Mouse (Mus musculus) CD4-positive helper T cell, adult 2 months (primary cell): ENCODE data around the gene Ccdc155.

Experiments
- DNase-seq: peaks from one replicate; pipeline ENCODE4 v3.0.0-alpha.2; 2012; ENCODE audit warnings: low read depth, missing footprints, low spot score

The Ccdc155 gene

DNA sequence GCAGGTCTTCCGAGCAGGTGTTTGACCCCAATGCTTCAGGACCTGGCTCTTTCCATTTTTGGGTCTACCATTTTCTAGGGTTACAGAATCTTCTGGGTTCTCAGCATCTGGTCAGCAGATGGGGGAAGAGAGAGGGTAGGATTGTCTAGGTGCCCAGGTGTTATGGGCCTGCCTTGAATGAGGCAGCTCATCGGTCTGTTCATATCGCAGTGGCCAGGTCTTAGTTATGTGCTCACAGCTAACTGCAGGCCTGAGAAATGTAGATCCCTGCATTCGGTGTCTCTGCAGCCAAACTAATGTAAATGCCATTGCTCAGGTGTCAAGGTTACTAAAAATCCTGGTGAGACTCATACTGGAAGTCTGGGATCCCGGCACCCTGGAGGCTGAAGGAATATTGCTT lies 21.7 kb upstream of the Ccdc155 start:
- no peak for DNase-seq

DNA sequence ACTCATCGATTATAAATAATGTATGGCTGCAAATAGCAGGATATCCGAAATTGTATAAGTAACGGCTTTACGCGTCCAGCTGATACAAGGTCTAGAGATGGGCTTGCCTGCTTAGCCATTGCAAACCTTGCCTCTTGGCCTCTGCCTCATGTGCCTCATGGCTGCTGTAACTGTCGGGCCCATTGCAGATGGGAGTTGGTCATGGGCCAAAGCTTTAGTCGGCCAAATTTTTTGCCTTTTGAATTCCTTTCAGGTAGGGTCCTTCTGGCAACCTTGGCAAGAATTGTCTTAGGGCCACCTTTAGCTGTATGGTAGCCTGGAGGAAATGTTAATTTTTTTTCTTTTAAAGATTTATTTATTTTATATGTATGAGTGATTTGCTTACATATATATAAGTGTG lies 20.1 kb upstream of the Ccdc155 start:
- DNase-seq, result no peak

DNA sequence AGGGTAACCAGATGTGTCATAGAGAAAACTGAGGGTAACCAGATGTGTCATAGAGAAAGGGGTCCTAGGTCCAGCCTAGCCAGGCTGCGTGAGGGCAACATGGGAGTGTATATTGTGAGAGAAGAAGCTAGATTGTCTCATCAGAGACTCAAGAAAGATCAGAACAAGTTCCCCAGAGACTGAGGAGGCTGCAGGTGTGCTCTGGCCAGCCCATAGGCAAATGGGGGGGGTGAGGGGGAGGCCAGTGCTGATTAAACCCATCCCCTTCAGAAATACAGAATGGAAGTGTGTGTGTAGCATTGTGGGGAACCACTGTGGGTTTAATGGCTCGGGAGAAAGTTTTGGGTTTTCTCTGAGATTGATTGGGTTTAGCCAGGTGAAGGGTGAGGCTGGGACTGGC lies 17.0 kb upstream of the Ccdc155 start:
- DNase-seq, result no peak

DNA sequence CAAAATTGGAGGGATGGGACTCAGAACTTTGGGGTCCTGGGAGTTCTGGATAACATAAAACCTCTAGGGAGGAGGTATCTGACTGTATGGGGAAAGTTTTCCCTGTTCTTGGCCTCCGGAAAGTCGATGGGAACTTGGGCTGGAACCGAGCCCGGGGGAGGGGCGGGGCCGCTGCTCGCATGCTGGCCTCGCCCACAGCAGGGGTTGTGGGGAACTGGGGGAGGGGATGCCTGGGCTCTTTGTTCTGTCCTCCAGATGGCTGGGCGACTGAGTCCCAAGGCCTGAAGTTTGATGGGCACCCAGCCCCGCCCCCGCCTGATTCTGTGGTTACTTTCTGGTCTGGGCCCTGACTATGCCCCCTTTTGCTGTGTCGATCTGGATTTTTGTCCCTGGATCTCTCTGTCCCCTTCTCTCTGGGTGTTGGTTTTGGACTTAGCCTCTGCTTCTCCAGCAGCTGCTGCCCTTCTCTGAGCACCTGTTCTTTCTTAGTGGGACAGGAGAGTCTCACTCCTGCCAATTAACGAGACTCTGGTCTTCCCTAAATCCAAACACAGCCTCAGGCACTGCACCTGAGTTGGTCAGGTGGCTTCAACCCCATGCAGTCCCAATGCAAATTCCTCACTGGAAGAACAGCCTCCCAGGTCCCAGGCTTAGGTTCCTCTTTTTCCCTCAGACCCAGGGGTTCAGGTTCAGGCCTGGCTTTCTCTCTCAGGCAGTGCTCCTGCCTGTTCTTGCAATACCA lies 11.9 kb upstream of the Ccdc155 start:
- DNase-seq, result no peak

DNA sequence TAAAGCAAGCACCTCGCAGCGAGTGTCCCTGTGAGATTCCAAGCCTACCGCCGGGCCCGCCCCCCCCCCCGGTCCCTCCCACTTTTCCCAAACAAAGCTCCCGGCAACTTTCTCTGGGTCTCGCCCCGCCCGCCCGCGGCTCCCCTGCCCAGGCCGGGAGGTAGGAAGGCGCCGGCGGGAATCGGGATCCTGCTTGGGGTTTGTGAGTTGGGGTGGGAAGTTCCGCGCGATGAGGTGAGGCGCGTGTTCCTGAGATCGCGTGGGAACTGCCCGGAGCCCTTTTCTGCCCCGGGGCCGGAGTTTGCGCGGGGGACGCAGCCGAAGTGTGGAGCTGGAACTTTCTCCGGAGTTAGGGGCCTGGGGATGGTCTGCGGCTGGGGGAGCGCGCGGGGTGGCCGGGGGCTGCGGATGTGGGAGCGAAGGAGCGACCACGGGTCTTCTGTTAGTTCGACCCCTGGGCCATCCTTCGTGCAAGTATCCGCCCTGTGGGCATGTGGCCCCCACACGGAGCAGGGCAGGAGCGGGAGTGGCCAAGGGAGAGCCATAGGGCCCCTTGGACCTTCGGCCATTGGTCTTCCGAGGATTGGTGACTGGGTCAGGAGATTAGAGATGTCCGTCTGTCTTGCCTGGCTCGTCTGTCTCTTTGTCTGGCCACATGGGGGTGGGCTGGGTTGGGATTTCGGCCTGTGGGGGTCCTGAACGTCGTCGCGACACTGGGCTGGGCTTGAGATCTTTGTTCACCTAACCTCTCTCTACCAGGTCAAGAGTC lies 11.2 kb upstream of the Ccdc155 start, which contains the start of gene Tead2:
Tead2 (plus strand) TSS at position 81 of the 769 bp plus-strand sequence.
- no peak for DNase-seq

DNA sequence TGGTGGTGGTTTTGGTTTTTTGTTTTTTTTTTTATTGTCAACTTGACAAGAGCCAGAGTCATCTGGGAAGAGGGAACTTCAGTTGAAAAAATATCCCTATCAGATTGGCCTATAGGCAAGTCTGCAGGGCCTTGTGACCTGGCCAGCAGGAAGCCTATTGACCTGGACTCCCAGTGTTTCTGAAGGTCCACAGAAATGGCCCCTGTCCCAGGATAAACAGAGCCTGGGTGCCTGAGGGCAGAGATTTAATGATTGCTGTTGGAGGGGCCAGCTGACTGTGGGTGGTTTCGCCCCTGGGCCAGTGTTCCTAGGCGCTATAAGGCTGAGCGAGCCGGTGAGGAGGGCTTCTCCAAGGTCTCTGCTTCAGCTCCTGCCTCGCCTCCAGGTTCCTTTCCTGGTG lies 9.0 kb upstream of the Ccdc155 start:
- DNase-seq, result no peak

DNA sequence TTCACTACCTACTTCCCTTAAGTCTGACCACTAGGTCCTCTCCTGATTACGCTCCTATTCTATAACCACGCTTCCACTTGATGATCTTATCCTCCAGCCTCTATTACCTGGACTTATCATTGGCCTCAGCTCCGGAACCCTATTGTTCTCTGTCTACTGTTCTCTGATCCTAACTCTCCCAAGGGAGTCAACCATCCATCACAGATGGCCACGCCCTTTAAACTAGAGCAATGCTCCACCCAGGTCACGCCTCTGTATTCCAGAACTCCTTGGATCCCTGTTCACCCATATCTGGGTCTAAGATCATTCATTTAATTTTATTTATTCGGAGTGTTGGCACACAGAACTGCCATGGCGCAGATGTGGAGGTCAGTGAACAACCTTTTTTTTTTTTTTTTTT lies 7.7 kb upstream of the Ccdc155 start:
- no peak for DNase-seq

DNA sequence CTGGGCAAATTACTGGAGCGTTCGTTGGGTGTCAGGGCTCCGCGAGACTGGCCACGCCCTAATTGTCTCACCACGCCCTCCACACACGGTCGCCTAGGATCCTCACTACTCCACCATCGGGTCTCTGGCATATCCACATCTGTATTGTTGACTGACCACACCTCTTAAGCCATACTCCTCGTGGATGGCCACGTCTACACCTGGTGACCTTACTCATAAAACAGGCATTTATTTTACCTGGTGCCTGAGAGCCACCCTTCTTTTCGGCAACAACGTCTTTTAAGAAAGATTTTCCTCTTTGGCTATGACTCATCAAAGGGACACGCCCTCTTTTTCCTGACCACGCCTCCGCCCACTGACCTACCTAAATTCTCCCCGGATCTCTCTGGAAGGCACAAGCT lies 7.2 kb upstream of the Ccdc155 start, which contains the start of gene Dkkl1:
Dkkl1 (minus strand) TSS at position 297 of the 401 bp plus-strand sequence.
- DNase-seq, result peak; percentile 47

DNA sequence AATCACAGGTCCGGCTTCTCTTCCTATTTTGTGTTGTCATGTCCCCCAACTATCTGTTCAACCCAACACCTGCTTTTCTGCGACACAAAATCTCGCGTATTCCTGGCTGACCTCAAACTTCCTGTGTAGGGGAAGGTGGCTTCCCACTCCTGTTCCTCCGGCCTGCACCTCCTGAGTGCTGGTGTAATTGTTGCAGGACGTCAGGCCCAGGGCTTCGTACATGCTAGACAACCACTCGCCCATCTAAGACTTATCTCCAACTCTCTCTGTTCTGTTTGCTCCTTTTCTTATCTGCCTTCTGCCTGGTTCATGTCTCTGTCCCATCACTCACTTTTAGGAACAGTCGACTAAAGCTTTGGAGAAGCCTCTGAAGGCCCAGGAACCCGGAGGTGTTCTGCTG lies 6.4 kb upstream of the Ccdc155 start:
- peak; percentile 28 for DNase-seq

DNA sequence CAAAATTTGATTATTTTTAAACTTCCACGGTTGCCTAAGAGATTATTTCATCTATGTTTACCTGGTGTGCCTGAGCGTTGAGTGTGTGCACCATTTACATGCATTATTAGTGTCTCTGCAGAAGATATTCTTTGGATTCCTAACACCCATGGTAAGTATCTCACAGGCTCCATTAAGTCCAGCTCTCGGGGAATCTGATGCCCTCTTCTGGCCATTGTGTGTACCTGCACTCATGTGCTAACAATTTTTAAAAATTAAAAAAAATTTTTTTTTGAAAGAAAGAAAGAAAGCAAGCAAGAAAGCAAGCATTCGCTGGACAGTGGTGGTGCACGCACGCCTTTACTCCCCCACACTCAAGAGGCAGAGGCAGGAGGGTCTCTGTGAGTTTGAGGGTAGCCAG lies 3.6 kb upstream of the Ccdc155 start:
- DNase-seq, result no peak

DNA sequence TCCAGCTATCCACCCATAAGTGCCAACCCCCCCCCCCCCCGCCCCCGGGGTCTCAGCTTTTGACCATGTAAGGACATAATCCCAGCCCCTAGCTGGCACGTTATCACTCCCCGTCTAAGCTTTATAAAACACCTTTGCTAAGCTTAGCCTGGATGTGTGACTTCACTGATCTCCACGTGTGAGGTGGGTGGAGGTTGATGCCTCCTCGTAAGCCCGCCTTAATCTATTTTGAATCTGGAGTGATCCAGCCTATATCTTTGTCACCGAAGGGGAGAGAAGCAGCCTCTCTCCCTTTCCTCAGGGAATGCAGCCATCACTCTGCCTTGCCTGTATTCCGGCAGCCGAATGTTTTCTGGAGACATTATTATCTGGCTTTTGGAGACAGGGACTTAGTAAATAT lies 2.0 kb downstream of the Ccdc155 start:
- DNase-seq, result no peak

DNA sequence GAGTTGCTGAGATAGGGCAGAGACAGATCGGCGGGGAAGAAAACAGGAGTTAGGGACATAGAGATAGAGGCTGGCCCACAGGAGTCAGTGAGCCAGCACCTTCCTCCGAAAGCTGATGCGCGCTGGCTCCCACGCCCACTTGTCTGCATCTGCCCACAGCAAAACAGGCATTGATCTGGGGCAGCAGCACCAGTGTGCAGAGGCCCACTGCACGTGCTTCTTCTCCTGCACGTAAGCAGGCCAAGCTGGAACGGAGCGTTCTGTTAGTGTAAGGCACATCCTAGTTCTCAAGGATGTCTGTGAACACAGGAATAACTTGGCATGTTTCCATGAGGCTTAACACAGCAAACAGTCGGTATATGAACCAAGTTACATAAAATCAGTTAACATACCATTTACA lies 5.7 kb downstream of the Ccdc155 start:
- DNase-seq, result no peak

DNA sequence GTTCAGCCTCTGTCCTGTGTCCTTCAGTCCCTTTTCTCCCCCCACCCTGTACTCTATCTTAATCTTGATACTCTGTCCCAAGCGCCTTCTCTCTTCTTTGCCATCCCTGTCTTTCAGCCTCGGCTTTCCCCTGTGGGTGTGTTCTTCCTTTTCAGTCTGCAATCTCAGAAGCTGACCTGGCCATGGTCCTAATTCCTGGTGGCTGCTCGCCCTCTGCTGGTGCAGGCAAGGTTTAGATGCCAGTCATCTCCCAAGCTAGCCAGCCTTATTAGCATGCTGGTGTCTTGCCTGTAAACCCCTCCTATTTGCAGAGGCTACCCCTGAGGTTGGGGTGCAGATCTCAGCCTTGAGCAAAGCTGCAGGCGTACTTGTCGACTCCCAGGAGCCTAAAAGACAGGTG lies 6.3 kb downstream of the Ccdc155 start:
- peak; percentile 45 for DNase-seq

DNA sequence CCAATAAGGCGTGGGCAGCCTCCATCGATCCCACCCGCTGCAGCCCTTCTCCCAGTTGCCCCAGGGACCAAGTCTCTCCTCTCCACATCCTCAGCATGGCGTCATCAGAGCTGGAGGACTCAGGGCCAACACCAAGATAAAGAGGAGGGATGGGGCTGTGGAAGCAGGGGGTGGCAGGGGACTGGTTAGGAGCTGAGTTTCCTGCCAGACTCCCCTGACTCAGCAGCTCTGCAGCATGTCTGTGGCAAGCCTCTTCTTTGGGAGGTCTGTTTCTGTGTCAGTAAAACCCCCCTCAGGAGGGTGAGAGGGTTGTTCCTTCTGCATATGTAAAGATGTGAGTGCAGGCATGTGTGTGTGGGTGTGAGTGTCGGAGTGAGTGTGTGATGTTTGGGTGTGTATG lies 7.7 kb downstream of the Ccdc155 start:
- DNase-seq, result no peak

DNA sequence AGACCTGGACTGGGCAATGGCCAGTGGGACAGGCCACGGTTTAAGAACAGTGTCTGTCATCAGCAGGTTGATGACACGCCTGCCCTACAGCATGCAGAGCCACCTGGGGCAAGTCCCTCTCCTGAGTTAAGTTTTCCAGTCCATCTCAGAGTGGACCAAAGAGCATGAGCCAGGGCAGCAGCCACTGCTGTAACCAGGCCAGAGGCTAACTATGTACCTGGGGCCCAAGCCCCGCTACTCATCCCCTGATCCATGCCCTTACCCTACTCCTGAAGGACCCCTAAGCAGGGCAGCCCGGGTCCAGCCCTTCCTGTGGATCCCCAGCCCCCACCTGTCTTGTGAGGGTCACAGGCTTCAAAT lies 8.5 kb downstream of the Ccdc155 start:
- no peak for DNase-seq

DNA sequence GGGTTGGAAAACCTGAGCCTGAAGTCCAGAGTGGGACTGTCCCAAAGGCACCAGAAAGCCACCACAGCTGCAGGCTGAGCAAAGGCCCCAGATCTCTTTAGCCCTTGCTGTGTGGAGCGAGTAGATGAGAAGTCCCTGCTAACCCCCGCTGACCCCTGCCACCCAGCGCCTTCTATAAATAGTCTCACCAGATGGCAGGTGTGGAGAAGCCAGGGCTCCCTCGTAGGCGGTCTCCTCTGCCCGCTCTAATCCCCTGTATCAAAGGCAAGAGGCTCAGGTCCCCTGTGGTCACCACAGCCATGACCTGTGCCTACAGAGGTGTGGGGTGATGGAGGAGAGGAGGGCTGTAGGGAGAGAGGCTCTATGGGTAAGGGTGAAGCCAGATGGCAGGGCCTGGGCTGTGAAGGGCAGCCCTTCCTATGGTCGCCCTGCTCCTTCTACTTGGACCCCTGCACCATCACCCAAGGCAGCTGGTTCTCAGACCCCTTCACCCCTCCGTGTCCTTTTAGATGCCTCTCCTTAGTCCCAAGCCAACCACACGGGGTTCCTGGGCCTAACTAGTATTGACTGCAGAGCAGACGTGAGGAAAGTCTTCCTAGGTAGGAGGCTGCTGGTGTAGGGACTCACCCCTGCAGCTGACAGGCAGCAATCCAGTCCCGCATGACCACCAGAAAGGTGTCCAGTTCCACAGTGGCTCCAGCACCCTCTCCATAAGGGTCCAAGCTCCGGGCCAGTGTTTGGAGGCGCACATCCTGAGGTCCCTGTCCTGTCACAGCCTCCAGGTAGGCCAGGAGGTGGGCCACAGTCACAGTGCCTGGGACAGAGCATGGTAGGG lies 9.1 kb downstream of the Ccdc155 start:
- no peak for DNase-seq

DNA sequence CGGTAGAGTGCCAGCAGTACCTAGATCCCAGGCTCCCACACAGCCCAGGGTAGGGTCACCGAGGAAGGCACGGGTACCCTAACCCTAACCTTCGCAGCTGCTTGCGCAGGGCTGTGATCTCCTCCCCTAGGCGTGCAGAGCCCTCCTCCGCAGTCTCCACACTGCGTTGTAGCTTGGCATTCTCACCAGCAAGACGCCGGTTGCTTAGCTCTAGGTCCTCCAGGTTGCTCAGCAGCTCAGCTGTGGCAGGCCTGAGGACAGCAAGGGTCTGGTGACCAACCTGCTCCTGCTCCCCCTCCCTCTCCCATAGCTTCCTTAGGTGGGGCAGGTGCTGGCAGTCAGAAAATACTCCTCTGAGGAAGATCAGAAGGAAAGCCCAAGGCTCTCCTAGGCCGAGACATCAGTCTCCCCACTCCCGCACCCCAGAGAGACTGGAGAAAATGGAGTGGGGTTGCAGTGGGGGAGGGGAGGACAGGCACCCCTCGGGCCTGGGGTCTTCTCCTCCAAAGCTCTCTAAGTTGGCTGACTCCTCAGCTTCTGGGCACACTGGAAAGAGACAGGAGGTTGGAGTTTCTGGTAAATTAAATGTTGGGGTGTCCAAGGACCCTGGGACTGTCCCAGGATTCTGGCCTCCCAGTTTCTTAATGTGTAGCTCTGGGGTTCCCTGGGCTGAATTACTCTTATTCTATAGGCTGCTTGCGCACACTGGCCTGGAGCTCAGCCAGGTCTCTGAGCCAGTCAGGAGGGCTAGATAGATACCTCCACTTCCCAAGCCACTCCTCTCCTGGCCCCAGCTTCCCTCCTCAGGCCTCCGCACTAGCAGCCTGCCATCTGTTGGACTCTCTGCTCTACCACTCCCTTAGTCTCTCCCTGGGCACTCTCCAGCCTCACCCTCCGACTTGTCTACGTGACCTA lies 10.6 kb downstream of the Ccdc155 start:
- DNase-seq, result no peak

DNA sequence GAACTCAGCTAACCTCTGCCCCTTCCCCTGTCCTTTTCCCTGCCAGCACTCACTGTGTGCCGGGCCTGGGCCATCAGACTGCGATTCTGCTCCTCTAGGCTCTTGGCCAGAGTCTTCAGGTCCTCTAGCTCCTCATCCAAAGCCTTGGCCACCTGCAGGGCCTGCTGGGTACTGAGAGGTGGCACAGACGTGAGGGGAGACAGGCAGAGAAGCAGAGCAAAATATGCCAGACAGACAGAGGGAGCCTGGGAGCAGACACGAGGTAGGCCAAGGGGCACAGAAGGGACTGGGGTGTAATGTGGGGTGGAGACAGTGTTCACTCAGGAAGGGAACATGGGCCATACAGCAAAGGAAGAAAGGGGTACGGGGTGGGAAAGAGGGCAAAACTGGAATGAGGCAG lies 11.3 kb downstream of the Ccdc155 start:
- DNase-seq, result no peak

DNA sequence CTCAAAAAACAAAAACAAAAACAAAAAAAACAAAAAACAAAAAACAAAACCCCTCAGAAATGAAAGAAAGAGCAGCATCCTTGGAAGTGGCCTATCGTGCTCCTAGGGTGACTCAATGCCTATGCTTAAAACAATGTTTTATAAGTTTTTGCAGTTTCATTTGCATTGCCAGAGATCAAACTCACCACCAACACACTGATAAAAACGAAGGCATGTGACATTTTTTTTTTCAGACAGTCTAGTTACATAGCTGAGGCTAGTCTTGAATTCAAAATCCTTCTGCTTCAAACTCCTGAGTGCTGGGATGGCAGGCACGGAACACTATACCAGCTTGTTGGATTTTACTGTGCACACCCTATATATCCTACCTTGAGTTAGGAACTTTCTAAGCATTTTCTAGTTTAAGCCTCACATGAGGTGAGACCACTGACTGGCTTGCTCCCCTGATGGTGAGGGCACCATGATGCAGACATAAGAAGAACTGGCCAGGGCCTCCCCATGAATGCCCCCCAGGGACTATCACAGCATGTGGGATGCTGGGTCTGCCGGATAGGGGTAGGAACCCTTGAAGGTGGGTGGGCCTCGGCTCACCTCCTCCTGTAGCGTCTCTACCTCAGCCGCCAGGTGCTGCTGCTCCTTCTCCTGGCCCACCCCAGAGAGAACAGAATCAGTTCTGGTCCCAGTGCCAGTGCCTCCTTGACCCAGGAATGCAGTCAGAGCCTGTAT lies 11.9 kb downstream of the Ccdc155 start:
- no peak for DNase-seq

DNA sequence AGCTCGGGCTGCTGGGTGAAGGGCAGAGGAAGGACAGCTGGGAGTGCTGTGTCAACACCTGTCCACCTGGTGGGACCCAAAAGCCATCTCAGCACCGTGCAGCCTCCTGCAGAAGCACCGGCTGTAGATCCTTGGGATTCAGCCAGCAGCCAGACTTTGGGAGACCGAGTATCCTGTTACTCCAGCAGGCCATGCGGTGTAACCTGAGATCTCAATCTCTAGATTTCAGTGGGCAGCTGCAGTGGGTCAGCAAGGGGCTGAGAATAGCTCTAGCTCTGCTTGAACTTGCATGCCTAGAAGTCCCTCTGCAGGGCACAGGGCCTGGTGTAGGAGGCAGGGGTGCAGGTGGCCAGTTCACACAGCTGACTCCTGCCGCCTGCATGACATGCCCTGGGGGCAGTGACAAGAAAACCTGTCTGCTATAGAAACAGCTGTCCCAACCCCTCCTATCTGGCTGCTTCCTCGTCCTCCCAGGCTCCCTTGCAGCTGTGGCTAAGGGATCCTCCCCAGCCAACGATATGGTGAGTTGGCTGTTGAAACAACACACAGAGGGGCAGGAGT lies 12.8 kb downstream of the Ccdc155 start:
- no peak for DNase-seq
